Mouse (Mus musculus) liver, embryonic 14.5 days (tissue): ENCODE results near the gene Tmem87b. TPM values are rescaled to one million over a fixed set of nuclear protein-coding genes. Genes with fewer than 3 reads are reported as not detected.

Experiments used
- ATAC-seq: fragments of 200-750 bp; cut with Nextera tagmentation; 2 replicates; pipeline ENCODE4 v1.8.0; 2017; ENCODE audit warnings: moderate number of reproducible peaks, mild to moderate bottlenecking, moderate library complexity; ENCODE audit not compliant: insufficient read depth
- DNase-seq, 3 experiments: peaks; one replicate each; pipeline ENCODE4 v3.0.0-alpha.2; 2012 to 2013; ENCODE audit warnings: low read depth in 3 of 3, low spot score in 3 of 3
- H3K27ac ChIP-seq: fragments of 300-500 bp; sonication (generic); 2 replicates; pipeline ENCODE4 v1.5.1; 2014; ENCODE audit warnings: moderate library complexity, mild to moderate bottlenecking, control low read depth, inconsistent platforms
- H3K27me3 ChIP-seq: fragments of 300-500 bp; sonication (generic); 2 replicates; pipeline ENCODE4 v1.6.1; 2014; ENCODE audit warnings: mild to moderate bottlenecking, low read length, moderate library complexity; ENCODE audit not compliant: control insufficient read depth, insufficient read depth
- H3K36me3 ChIP-seq: fragments of 300-500 bp; sonication (generic); replicated peaks from 2 replicates; pipeline ENCODE4 v1.6.1; 2014; ENCODE audit warnings: low read depth; ENCODE audit not compliant: control insufficient read depth, insufficient read depth
- H3K4me1 ChIP-seq, 2 experiments: fragments of 200-500 bp in 1 of 2; fragments of 300-500 bp in 1 of 2; sonication (generic) in 1 of 2; replicated peaks; 2 replicates each; pipeline ENCODE4 v1.6.1; 2012 to 2014; ENCODE audit warnings: antibody characterized with exemption in 1 of 2, inconsistent platforms in 1 of 2, low read length in 1 of 2; ENCODE audit not compliant: control insufficient read depth in 2 of 2, insufficient read depth in 2 of 2
- H3K4me2 ChIP-seq: fragments of 300-500 bp; sonication (generic); 2 replicates; pipeline ENCODE4 v1.6.1; 2014; ENCODE audit warnings: low read depth, mild to moderate bottlenecking, control low read depth, moderate library complexity
- H3K4me3 ChIP-seq, 2 experiments: fragments of 200-500 bp in 1 of 2; fragments of 300-500 bp in 1 of 2; sonication (generic) in 1 of 2; 2 replicates each; pipeline ENCODE4 v1.5.1; 2012 to 2014; ENCODE audit warnings: low read depth in 2 of 2, low read length in 2 of 2, mild to moderate bottlenecking in 2 of 2, control low read depth in 1 of 2, inconsistent platforms in 1 of 2, moderate library complexity in 1 of 2; ENCODE audit not compliant: insufficient read depth in 1 of 2
- H3K9ac ChIP-seq: fragments of 300-500 bp; sonication (generic); replicated peaks from 2 replicates; pipeline ENCODE4 v1.6.1; 2014; ENCODE audit warnings: mild to moderate bottlenecking, control low read depth, moderate library complexity
- H3K9me3 ChIP-seq: fragments of 300-500 bp; sonication (generic); 2 replicates; pipeline ENCODE4 v1.6.1; 2016; ENCODE audit warnings: low read length, mixed read lengths; ENCODE audit not compliant: control insufficient read depth
- CTCF ChIP-seq: IDR thresholded peaks from 2 replicates; pipeline ENCODE4 v1.5.1; 2016; ENCODE audit warnings: antibody characterized with exemption, low read depth, control low read depth
- EP300 ChIP-seq: IDR thresholded peaks from 2 replicates; pipeline ENCODE4 v1.6.1; 2016; ENCODE audit warnings: antibody characterized with exemption, low read depth
- WGBS: fragments of 180-500 bp; shearing (Covaris S2); extraction: QIAGEN DNeasy Blood & Tissue Kit; methylation state at CpG from one replicate; pipeline ENCODE4 v1.1.7; 2014; ENCODE audit not compliant: insufficient replicate concordance; 5-methylcytosine and 5-hydroxymethylcytosine counted together
- polyA plus RNA-seq, 2 experiments: library from polyadenylated mRNA; depleted of rRNA in 1 of 2; stranded (reverse) in 1 of 2; unstranded in 1 of 2; fragments of >200 nt; fragmentation: Nextera tagmentation in 1 of 2; extraction: Ambion mirVana in 1 of 2; gene quantifications; 2 replicates each; pipeline versions ENCODE4 v1.2.1 to v1.2.3; 2012 to 2014

The Tmem87b gene
- 3.0 and 4.2 TPM in 2 replicates for polyA plus RNA-seq (2012; rRNA removed)
- polyA plus RNA-seq (2014; fragmentation: Nextera tagmentation; extraction: Ambion mirVana), result 6.7 and 7.6 TPM in 2 replicates

- Histone ChIP-seq H3K9ac (peak within 1 kb of the TSS; percentile 76), H3K4me1 (peaks cover 2 to 12% of the 10 kb centered on the region in 2 experiments), H3K4me3 (peak within 1 kb of the TSS; percentile 84 to 93), H3K9me3 (no peaks in the 10 kb centered on the region), H3K27ac (peak within 1 kb of the TSS; percentile 87), H3K27me3 (no peaks in the 10 kb centered on the region; the same call in 1 of the 2 replicates), H3K36me3 (no peaks in the 10 kb centered on the region), H3K4me2 (peak within 1 kb of the TSS; percentile 68)
- WGBS, result under 1% methylated on average over 59 of the region's 59 CpGs
- no peak for TF ChIP-seq EP300
- peak; percentile 43 for TF ChIP-seq CTCF
- ATAC-seq (peak; percentile 91), DNase-seq (peak; percentile 87 to 89 (median 88))
Measured at GRCm38 (mm10) chr2:128817786-128818681, at the start of gene Tmem87b. Tmem87b (plus strand) TSS chr2:128818118.

GRCm38 (mm10) chr2:128768545-128769247 is 49.2 kb upstream of the Tmem87b start:
- H3K27me3 ChIP-seq, result no peaks in the 10 kb centered on the region
- ATAC-seq (no peak), DNase-seq (no peak)
- no peak for TF ChIP-seq EP300
- TF ChIP-seq CTCF, result no peak
- H3K36me3 ChIP-seq, result no peaks in the 10 kb centered on the region
- no peak overlapping the region for H3K4me3 ChIP-seq
- H3K4me1 ChIP-seq, result no peaks in the 10 kb centered on the region
- H3K9ac ChIP-seq, result no peak overlapping the region
- H3K4me2 ChIP-seq, result no peak overlapping the region
- WGBS, result 55% methylated on average over 4 of the region's 4 CpGs
- no peaks in the 10 kb centered on the region for H3K9me3 ChIP-seq
- no peak overlapping the region for H3K27ac ChIP-seq

GRCm38 (mm10) chr2:128770557-128770956 is 47.4 kb upstream of the Tmem87b start:
- Histone ChIP-seq H3K4me3 (no peak overlapping the region), H3K27me3 (no peaks in the 10 kb centered on the region), H3K36me3 (no peaks in the 10 kb centered on the region), H3K27ac (no peak overlapping the region), H3K9me3 (no peaks in the 10 kb centered on the region), H3K9ac (no peak overlapping the region), H3K4me2 (no peak overlapping the region), H3K4me1 (no peaks in the 10 kb centered on the region)
- no peak for DNase-seq
- TF ChIP-seq CTCF (no peak), EP300 (no peak)
- no peak for ATAC-seq
- 69% methylated on average over 6 of the region's 6 CpGs for WGBS

- no peaks in the 10 kb centered on the region for H3K9me3 ChIP-seq
- ATAC-seq, result no peak
- WGBS, result 48% methylated on average over 4 of the region's 4 CpGs
- TF ChIP-seq EP300, result no peak
- TF ChIP-seq CTCF, result no peak
- DNase-seq, result no peak
- H3K36me3 ChIP-seq, result no peaks in the 10 kb centered on the region
- H3K27me3 ChIP-seq, result no peaks in the 10 kb centered on the region
- no peak overlapping the region for H3K27ac ChIP-seq
- no peak overlapping the region for H3K4me2 ChIP-seq
- no peak overlapping the region for H3K9ac ChIP-seq
- no peak overlapping the region for H3K4me3 ChIP-seq
- H3K4me1 ChIP-seq, result no peaks in the 10 kb centered on the region
Measured at GRCm38 (mm10) chr2:128771048-128771447, 46.9 kb upstream of the Tmem87b start.
